17 mouse cellular contexts compared by ENCODE assay signal in the genomic region with DNA sequence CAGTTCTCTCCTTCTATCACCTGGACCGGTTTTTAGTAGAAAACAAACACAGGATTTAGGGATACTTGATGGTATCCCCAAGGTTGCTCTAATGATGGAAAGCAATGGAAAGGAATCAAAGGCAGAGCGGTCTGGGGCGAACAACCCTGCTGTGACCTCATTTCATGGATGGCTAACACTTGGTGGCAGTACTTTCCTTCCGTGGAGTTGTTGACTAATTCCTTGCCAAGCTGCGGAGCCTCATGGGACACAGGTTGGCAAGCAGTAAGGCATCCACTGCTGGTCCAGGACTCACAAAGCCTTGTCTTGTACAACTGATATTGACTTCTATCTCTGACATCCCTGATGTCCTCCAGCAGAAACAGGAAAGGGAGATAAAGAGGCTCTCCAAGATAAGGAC. TPM values are rescaled to one million over a fixed set of nuclear protein-coding genes. Genes with fewer than 3 reads are reported as not detected.
A peak's percentile ranks its signal among the peaks of the same experiment; 100 is the strongest.
DNase-seq lines count a peak whose midpoint lies in the region; ATAC-seq lines count a peak whose summit lies in the region.
"Had no signal": no experiment of that assay in that cellular context is flagged by ENCODE, and none has a peak within 500 bp of the region (broad histone marks: within the 10 kb centered on the region; RNA-seq: fewer than 3 reads in every experiment).

No protein-coding gene starts in this region.

- H3K4me2 ChIP-seq in midbrain, embryonic 11.5 days = no peak overlapping the region
- no peak overlapping the region for H3K4me2 ChIP-seq in midbrain, embryonic 15.5 days
- H3K4me2 ChIP-seq: liver, embryonic 11.5 days had no signal

- DNase-seq in adrenal gland, postnatal 14 days = peak; percentile 43
- DNase-seq in adrenal gland, adult (ENCODE audit: inconsistent age in 2 of 2, low spot score in 1 of 2) = no peak
- DNase-seq in midbrain, embryonic 11.5 days (ENCODE audit: low spot score, missing footprints) = peak; percentile 8
- peak; percentile 19 for DNase-seq in gastrocnemius, postnatal 14 days
- DNase-seq in skeletal muscle tissue, adult 2 months (ENCODE audit: low read depth, low spot score) = peak; percentile 57
- DNase-seq in embryo, embryonic 10.5 days (ENCODE audit: low spot score) = no peak
- no peak for DNase-seq in T-cell, adult 2 months (ENCODE audit: low spot score)
- DNase-seq: lung, postnatal 36 days had no signal

- no peak overlapping the region for H3K4me3 ChIP-seq in midbrain, embryonic 11.5 days (ENCODE audit: low read depth, low read length)
- no peak overlapping the region for H3K4me3 ChIP-seq in midbrain, embryonic 15.5 days
- H3K4me3 ChIP-seq: left cerebral cortex, adult 2 months had no signal

- no peak overlapping the region for H3K27ac ChIP-seq in midbrain, embryonic 11.5 days (ENCODE audit: low read depth, low read length)
- H3K27ac ChIP-seq in midbrain, embryonic 15.5 days = no peak overlapping the region
- H3K27ac ChIP-seq: left cerebral cortex, adult 2 months; stomach, postnatal 0 days had no signal

- H3K27me3 ChIP-seq in midbrain, embryonic 11.5 days (ENCODE audit: control insufficient read depth, insufficient read depth, low read length) = no peaks in the 10 kb centered on the region
- no peaks in the 10 kb centered on the region for H3K27me3 ChIP-seq in midbrain, embryonic 15.5 days (replicated peaks)

- no peaks in the 10 kb centered on the region for H3K36me3 ChIP-seq in midbrain, embryonic 11.5 days (ENCODE audit: control insufficient read depth, insufficient read depth, low read length)
- no peaks in the 10 kb centered on the region for H3K36me3 ChIP-seq in midbrain, embryonic 15.5 days (replicated peaks)

- H3K4me1 ChIP-seq in midbrain, embryonic 11.5 days (ENCODE audit: control insufficient read depth, insufficient read depth, low read length) = no peaks in the 10 kb centered on the region
- H3K4me1 ChIP-seq in midbrain, embryonic 15.5 days = no peaks in the 10 kb centered on the region

- intact Hi-C loops in gastrocnemius, postnatal 14 days (cut with DNase I; ENCODE audit: low total_unique reads) = no loop called here

- no peaks in the 10 kb centered on the region for H3K9me3 ChIP-seq in midbrain, embryonic 11.5 days (ENCODE audit: control insufficient read depth, low read length)
- H3K9me3 ChIP-seq in midbrain, embryonic 15.5 days = no peaks in the 10 kb centered on the region

- no peak for ATAC-seq in midbrain, embryonic 11.5 days (ENCODE audit: low FRiP score)
- no peak for ATAC-seq in midbrain, embryonic 15.5 days (replicated peaks)
- ATAC-seq: forebrain, embryonic 14.5 days; inflammation-experienced regulatory T-cells, adult 6 months had no signal

- 74% methylated on average over 5 of the region's 5 CpGs for WGBS in midbrain, embryonic 11.5 days
- 69% methylated on average over 5 of the region's 5 CpGs for WGBS in midbrain, embryonic 15.5 days

- H3K9ac ChIP-seq in midbrain, embryonic 11.5 days (ENCODE audit: low read length) = no peak overlapping the region
- H3K9ac ChIP-seq in midbrain, embryonic 15.5 days = no peak overlapping the region

RNA-seq across cellular contexts. Expression of a gene that starts 48.1 kb away (rescaled TPM):
- not detected in 2 replicates for total RNA-seq in adrenal gland, postnatal 14 days (2021)
- not detected in 2 replicates for polyA plus RNA-seq in midbrain, embryonic 11.5 days (2014; fragmentation: Nextera tagmentation; extraction: Ambion mirVana)
- polyA plus RNA-seq in midbrain, embryonic 15.5 days (2015; fragmentation: Nextera tagmentation; extraction: Ambion mirVana) = not detected in 2 replicates
- not detected for total RNA-seq in gastrocnemius, postnatal 14 days (2021)
- total RNA-seq: ES-E14; granulocyte monocyte progenitor cell, adult 5-6 weeks; left cerebral cortex, adult 2 months had no signal
- polyA plus RNA-seq: forebrain, embryonic 14.5 days; inflammation-experienced regulatory T-cells, adult 6 months; liver, embryonic 11.5 days; small intestine, adult 2 months; stomach, postnatal 0 days had no signal

Comparison
In these comparisons a context has a peak if more than half of its experiments do, and no peak if none do; other contexts are left out.
1. DNase-seq: peak in adrenal gland, postnatal 14 days (single experiment), midbrain, embryonic 11.5 days (single experiment), gastrocnemius, postnatal 14 days (single experiment) and skeletal muscle tissue, adult 2 months (single experiment); none in adrenal gland, adult (0 of 2), embryo, embryonic 10.5 days (single experiment) and T-cell, adult 2 months (single experiment).